Mouse (Mus musculus): ENCODE results near the gene Hsp90ab1.

DNA sequence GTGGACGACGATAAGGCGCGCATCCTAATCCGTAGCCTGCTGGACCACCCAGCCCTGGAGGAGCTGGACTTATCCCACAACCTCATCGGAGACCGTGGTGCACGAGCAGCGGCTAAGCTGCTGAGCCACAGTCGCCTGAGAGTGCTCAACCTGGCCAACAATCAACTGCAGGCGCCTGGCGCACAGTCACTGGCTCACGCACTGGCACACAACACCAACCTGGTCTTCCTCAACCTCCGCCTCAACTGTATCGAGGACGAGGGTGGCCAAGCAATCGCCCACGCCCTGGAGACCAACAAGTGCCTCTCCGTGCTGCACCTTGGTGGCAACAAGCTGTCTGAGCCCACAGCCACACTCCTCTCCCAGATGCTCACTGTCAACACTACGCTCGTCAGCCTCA is 33.4 kb downstream of the Hsp90ab1 start:
- TF ChIP-seq CTCF (IDR thresholded peaks at IDR 0.05; ENCODE audit: borderline replicate concordance, insufficient read depth, low read depth, low read length): no peak
- no peak for TF ChIP-seq POLR2A (IDR thresholded peaks at IDR 0.05; ENCODE audit: borderline replicate concordance, insufficient read depth, low read length)

Data from cerebellum, adult 2 months (tissue).